Mouse (Mus musculus): Measurements from ENCODE around the gene Cyb561.

- TF ChIP-seq CTCF (IDR thresholded peaks at IDR 0.05; ENCODE audit: borderline replicate concordance, extremely low read depth, insufficient read depth, insufficient read length) = no peak
- TF ChIP-seq POLR2A (IDR thresholded peaks at IDR 0.05; ENCODE audit: borderline replicate concordance, extremely low read depth, insufficient read depth, insufficient read length, poor library complexity, severe bottlenecking) = no peak
Observed at GRCm38 (mm10) chr11:105911149-105911548, 42.0 kb downstream of the Cyb561 start.

All from brain, embryonic 14.5 days (tissue).